Mouse (Mus musculus): Measurements from ENCODE around the gene Gm20683.
"Not testable (repeated sequence)": the region's sequence is repeated elsewhere in the genome, so short reads cannot be mapped to it uniquely, and the experiment has no call there.

The Gm20683 gene

GRCm38 (mm10) chr17:25873405-25874147, 32.0 kb upstream of the Gm20683 start:
- no peak for DNase-seq

GRCm38 (mm10) chr17:25872676-25873075, 31.1 kb upstream of the Gm20683 start:
- DNase-seq = no peak

DNA sequence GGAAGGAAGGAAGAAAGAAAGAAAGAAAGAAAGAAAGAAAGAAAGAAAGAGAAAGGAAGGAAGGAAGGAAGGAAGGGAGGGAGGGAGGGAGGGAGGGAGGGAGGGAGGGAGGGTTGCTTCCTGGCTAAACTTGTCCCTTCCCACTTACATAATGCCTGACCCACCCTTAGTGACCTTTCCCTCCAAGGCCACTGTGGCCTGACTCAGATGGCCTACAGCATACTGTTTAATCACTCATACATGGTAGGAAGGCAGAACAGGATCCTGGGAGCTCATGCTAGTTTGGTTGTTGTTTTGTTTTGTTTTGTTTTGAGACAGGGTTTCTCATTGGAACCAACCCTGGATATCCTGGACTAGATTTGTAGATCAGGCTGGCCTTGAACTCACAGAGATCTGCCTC, 30.0 kb upstream of the Gm20683 start:
- DNase-seq = not testable (repeated sequence)

DNA sequence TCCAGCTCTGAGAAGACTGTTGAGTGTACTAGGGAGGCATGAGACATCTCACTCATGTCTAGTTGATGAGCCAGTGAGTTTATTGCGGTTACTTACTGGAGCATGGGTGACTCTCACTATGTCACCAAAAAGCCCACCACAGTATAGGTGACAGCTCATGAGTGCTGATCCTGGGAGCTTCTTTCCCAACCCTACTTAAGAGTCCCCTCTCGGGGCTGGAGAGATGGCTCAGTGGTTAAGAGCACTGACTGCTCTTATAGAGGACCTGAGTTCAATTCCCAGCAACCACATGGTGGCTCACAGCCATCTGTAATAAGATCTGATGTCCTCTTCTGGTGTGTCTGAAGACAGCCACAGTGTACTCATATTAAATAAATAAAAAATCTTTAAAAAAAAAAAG, 28.4 kb upstream of the Gm20683 start:
- DNase-seq = no peak

- DNase-seq = no peak
Observed at GRCm38 (mm10) chr17:25869498-25869897, 27.9 kb upstream of the Gm20683 start.

DNA sequence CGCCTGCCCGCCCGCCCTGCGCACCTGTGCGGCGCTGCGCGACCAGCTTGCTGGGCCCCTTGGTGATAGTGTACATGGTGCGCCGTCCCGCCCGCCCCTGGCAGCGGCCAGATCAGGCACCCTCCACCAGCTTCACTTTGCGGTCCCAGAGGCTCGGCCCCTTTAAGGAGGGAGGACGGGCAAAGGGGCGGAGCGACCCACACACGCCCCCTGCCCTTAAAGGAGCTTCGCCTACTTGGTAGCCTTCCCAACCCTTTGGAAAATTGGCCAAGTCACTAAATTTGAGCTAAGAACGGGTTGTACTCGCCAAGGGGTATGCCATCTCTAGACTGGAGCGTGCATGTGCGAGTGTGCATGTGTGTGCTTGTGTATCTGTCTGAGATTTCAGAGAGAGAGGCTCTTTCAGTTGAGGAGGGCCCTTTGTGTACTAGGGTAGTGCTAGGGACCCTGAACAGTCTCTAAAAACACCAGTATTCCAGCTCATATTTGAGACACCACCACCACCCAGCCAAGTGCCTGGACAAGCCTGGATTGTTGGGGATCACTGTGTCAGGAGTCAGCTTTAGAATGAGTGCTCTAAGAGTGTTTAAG, 27.1 kb upstream of the Gm20683 start, which contains the start of gene Mcrip2:
TSS of gene Mcrip2 (minus strand) at position 164 of the 591 bp plus-strand sequence.
- peak; percentile 70 for DNase-seq

DNA sequence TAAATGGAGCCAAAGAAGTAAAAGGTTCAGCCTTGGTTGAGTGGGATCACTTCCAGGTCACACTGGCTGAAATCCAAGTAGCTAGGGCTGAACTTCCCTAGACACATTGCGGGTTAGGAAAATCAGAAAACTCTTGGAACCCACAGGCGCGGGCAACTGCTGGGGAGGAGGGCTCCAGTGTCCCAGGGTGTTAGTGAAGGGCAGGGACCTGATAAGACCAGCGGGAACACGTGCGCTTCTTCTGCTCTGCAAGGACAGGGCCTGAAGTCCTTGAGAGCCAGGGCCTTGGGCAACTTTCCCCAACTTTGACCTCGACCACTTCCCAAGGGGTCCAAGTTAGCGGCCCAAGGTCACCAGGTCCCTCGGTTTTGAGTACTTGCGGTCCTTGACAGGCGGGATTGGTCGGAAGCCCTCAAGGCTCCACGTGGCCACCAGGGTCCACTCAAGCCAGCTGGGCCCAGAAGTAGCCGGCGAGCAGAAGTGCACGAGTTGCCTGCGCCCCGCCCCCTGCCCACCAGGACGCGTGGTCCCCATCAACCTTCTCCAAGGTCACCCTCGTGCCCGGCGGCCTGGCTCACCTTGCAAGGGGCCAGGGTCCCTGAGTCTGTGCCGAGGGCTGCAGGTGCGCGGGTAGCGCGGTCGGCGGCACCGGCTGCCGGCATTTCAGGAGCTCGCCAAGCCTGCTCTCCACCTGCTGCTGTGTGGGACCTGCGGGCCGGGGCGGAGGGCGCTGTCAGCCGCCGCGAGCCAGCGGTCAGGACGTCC, 26.5 kb upstream of the Gm20683 start:
- DNase-seq = peak; percentile 44

DNA sequence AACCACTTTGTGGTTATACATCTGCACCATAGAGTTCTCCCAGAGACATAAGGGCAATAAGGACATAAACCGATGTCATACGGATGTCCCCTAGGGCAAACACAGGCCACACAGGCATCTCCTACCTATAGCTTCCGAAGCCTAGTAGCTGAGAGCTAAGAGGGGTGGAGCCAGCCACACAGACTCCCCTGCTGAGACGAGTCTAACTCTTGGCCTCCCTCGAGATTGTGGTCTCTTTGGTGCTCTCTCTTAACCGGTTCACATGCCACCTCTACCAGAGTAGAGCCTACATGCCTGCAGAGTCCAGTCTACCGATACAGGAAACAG, 25.9 kb upstream of the Gm20683 start:
- no peak for DNase-seq

DNA sequence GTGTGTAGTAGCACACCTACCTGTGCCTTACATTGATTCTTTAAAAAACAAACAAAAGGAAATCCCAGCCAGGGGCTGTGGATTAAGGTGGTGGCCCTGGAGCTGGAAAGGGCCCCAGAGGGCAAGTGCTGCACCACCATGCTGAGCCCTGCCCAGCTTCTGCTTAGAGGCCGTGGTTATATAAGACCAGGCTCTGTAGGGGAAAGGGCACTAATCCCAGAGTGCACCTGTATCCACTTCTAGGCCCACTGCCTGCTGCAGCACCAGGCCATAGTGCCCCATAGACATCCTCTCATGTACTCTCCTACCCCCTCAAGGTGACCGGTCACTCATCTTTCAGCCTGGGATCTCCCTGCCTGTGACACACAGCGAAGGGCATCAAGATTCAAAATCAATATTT, 24.6 kb upstream of the Gm20683 start:
- DNase-seq = no peak

- DNase-seq = no peak
Observed at GRCm38 (mm10) chr17:25865288-25865687, 23.7 kb upstream of the Gm20683 start.

- DNase-seq = no peak
Observed at GRCm38 (mm10) chr17:25864311-25864710, 22.7 kb upstream of the Gm20683 start.

DNA sequence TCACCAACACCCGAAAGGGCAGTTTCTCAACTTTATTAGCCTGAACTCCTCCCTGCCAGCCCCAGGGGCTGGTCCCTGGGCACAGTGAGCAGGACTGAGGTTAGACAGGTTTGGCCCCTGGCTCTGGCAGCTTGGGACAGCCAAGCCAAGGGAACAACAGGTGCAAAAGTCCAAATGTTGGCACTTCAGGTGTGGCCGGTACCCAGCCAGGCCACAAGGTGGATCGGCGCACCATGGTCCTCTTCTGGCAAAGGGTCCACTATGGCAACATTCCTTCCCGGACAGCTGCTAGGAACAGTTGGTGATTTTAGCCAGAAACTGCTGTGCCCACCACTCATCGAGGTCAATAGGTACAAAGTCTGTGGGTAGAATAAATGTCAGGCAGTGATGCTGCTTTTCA, 22.1 kb upstream of the Gm20683 start:
- no peak for DNase-seq

DNA sequence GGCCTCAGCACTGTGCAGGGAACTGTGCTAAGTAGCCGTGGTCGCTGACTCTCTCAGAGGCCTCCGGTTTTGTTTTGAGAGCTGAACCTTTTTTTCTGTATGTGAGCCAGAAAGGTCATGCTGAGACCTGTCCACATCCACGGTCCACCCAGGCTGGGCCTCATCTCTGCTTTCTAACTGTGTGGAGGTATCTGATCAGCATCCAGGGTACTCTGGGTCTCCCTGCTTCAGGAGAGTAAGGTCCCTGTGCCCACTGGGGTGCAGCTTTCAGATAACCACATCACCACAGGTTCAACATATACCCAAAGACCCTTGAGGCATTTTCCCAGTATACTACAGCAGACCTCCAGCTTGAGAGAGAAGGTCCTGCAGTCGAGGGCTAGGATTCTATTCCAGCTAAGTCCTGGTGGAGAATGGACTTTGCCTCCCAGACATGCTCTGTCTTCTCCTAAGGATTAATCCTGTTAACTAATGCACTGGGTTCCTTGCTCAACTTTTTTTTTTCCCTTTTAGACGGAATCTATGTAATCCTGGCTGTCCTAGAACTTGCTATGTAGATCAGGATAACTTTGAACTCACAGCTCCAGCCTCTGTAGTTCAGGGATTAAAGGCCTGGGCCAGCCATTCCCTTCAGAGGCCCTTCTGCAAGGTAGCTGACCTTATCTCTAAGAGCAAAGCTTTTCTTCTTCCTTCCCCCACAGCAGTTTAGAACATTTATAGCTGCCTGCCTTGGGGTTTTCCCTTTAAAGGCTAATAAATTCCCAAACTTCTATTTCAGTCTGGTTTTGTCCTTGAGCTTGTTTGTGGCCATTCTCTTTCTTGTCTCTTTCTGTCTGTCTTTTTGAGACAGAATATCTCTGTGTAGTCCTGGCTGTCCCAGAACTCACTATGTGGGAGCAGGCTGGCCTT, 20.4 kb upstream of the Gm20683 start:
- no peak for DNase-seq

DNA sequence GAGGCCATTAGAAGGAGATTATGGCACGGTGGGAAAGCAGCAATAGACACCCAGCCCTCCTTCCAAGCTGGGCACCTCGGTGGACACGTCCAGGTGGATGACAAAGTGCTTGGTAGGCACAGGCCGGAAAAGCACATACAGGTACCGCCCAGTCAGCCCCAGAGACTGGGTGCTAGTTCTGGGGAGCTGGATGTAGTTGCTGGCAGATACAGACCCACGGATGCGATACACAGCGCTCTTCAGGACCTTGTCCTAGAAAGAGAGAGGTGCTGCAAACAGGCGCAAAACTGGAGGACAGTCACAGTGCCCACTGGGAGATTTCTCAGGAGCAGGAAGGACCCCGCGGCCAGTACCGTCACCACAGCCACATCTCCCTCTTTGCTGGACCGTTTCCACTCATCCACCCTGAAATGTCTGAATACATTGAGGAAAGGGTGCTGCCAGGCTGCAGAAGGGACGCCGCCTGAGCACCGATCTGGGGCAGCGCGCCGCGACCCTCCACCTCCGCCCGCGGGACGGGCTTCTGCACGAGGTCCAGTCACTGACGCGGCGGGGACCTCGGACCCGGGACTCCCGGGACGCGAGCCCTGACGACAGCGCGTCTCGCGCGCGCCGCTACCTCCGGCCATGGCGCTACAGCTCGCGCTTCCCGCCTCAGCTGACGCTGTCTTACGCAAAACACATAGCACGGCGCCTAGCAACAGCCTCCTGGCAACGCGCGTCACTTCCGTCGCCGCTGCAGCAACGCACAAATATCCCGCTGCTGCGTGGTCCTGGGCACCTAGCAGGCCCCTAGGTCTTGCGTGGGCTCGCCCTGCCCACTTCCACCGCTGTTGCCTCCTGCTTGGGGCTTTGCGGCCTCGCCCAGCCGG, 19.5 kb upstream of the Gm20683 start, which contains the start of gene Wdr90:
TSS of gene Wdr90 (minus strand) at position 670 of the 872 bp plus-strand sequence.
- DNase-seq = peak; percentile 87

DNA sequence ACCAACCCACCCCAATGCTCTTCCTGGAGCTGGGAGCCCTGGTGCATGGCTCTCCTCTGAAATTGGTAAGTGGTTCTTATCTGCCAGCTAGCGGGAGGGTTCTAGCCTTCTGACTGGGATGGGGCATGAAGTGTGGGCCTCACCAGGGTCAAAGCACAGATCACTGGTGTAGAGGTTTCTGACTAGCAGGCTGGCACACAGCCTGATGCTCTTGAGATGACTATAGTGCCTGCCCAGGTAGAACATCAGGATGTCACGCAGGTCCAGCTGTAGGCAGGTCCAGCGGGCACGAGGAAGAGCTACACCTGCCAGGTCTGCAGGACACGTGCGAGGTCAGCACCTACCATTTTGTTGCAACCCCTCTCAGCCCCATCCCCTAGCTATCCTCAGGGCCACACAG, 18.7 kb upstream of the Gm20683 start:
- DNase-seq = no peak

GRCm38 (mm10) chr17:25844396-25844901, 2.9 kb upstream of the Gm20683 start, which contains the start of gene Rhot2:
TSS of gene Rhot2 (minus strand) at chr17:25844851.
- peak; percentile 91 for DNase-seq

DNA sequence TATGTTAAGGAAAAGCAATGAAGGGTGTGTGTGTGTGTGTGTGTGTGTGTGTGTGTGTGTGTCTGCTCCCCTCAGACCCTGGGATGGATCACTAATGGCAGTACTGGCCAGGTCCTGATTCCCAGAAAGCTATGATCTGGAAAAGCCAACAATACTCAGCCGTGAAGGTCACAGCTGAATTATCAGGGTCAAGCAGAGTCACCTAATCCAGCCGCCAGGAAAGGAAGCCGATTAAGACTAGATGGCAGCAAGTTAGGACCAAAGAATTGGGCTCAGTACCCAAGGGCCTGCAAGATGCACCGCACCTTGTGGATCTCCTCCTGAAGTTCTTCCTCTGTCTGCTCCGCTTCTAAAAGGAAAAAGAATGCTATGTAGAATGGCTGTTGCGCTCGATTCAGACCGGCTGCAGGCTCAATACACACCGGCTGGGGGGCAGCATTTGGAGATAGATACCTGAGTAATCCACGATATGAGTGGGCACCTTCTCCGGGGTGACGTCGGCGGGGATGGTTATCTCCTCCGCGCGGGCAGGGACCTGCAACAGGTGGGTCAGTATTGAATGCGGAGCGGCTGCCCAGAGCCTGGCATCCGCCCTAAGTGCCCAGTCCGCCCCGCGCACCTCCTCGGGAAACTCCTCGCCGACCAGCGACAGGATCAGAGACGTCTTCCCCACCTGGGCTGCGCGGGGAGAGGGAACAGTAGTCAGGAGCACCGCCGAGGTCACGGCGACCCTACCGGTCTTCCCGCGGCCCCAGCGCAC, 2.3 kb upstream of the Gm20683 start:
- no peak for DNase-seq

DNA sequence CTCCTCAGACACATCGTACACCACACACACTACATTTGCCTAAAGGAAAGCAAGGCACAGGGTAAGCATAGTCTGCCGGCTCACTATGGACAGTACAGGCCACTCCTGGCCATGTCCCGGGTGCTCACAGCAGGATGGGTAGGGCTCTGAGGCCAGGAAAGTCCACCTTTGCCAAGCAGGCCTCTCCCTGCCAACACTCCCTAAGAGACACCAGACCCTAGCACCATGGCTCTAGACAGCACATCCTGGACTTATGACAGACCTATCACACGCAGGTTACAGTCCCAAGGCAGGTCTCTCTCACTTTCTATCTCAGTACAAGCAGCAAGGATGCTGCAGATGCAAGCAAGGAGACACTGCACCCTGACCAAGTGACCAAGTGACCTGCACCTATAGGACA, 1.6 kb upstream of the Gm20683 start:
- DNase-seq = no peak

DNA sequence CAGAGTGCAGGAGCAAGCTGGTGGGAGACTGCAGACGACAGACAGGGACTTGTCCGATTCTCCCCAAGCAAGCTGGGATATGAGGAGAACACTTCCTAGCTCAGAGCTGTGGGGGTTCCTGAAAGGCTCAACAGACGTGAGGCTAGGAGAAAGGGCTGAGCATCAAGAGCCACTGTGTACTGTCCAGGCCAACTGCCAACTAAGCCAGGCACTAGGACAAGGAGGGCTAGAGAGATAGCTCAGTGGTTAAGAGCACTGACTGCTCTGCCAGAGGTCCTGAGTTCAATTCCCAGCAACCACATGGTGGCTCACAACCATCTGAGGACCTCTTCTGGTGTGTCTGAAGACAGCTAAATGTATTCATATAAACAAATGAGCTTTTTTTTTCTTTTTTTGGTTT, 946 bp upstream of the Gm20683 start:
- no peak for DNase-seq

DNA sequence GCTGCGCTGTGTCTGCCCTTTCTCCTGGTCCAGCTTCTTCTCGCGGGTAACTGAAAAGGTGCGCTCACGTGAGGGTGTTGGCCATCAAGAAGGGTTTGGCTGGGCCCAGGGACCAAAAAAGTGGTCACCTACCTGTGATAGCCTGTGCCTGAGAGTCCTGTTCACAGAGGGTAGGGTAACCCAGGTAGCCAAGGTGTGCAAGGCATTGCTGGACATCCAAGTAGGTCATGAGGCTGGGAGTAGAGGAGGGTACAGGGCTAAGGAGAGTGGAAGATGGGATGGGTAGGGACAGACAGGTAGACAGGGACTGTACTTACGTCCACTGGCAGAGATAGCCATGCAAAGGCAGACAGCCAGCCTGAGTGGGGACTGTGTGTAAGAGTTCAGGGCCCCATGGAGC, 1.0 kb downstream of the Gm20683 start:
- DNase-seq = no peak
